Mouse (Mus musculus) liver, adult 2 months (tissue): ENCODE measurements around the gene Msantd1.

Experiments used
- CTCF ChIP-seq: fragments of 200-500 bp; IDR thresholded peaks from 2 replicates; pipeline ENCODE4 v1.5.1; 2011; ENCODE audit warnings: low read depth, low read length, control low read depth
- POLR2A ChIP-seq: fragments of 200-500 bp; IDR thresholded peaks from 2 replicates; pipeline ENCODE4 v1.6.1; 2011; ENCODE audit warnings: low read length, control low read depth; ENCODE audit not compliant: insufficient read depth; ENCODE audit errors: extremely low read depth

DNA sequence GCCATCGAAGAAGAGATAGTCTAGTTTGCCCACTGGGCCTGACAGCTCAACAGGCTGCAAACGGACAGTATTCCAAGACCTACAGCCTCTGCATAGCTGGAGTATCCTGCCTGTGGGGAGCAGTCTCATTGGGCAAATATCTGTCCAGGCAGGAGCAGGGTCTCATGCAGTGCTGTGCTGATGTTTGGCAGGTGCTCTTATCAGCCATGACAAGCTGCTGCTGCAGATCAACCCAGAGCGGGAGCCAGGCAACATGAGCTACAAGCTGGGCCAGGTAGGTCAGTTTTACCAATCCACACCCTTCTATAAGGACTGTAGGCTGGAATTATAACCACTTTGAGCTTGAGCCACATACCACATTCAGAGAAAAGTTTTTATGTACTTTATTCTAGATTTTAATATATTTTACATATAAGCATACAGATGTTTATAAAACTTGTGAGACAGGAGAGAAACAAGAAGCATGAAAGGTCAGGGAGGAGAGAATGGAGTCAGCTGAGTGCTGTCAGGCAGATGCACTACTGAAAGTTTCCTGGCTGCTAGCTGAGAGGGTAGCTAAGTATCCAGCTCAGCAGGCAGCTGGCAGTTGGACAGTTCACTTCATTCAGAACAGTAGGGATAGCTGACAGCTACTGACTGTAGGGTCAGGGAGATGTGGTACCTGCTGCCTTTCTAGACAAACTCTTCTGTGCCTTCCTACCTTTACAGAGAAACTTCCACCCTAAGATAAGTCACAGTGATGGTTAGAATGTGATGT is 10.9 kb upstream of the Msantd1 start:
- TF ChIP-seq CTCF (no peak), POLR2A (no peak)
